Mouse (Mus musculus) midbrain, embryonic 12.5 days (tissue): ENCODE measurements around the gene Fgfr2. TPM values are rescaled to one million over a fixed set of nuclear protein-coding genes. Genes with fewer than 3 reads are reported as not detected.
"Not testable (repeated sequence)": the region's sequence is repeated elsewhere in the genome, so short reads cannot be mapped to it uniquely, and the experiment has no call there.

Experiments
- ATAC-seq: fragments of 200-750 bp; cut with Nextera tagmentation; 2 replicates; pipeline ENCODE4 v1.8.0; 2017; ENCODE audit warnings: low read depth, moderate TSS enrichment, moderate library complexity; ENCODE audit not compliant: low FRiP score
- H3K27ac ChIP-seq: fragments of 300-500 bp; sonication (generic); replicated peaks from 2 replicates; pipeline ENCODE4 v1.5.1; 2016; ENCODE audit warnings: mild to moderate bottlenecking
- H3K27me3 ChIP-seq: fragments of 300-500 bp; sonication (generic); 2 replicates; pipeline ENCODE4 v1.6.1; 2016; ENCODE audit warnings: mild to moderate bottlenecking
- H3K36me3 ChIP-seq: fragments of 300-500 bp; sonication (generic); 2 replicates; pipeline ENCODE4 v1.6.1; 2016
- H3K4me1 ChIP-seq: fragments of 300-500 bp; sonication (generic); 2 replicates; pipeline ENCODE4 v1.6.1; 2016
- H3K4me2 ChIP-seq: fragments of 300-500 bp; sonication (generic); replicated peaks from 2 replicates; pipeline ENCODE4 v1.6.1; 2016; ENCODE audit warnings: mild to moderate bottlenecking, moderate library complexity
- H3K4me3 ChIP-seq: fragments of 300-500 bp; sonication (generic); 2 replicates; pipeline ENCODE4 v1.5.1; 2016; ENCODE audit warnings: mild to moderate bottlenecking
- H3K9ac ChIP-seq: fragments of 300-500 bp; sonication (generic); replicated peaks from 2 replicates; pipeline ENCODE4 v1.6.1; 2016; ENCODE audit warnings: mild to moderate bottlenecking, moderate library complexity
- H3K9me3 ChIP-seq: fragments of 300-500 bp; sonication (generic); 2 replicates; pipeline ENCODE4 v1.6.1; 2016; ENCODE audit warnings: mild to moderate bottlenecking
- WGBS: fragments of 180-500 bp; shearing (Covaris S2); methylation state at CpG from one replicate; pipeline ENCODE4 v1.1.7; 2016; 5-methylcytosine and 5-hydroxymethylcytosine counted together
- polyA plus RNA-seq: library from polyadenylated mRNA; unstranded; fragments of >200 nt; fragmentation: Nextera tagmentation; extraction: Ambion mirVana; gene quantifications from 2 replicates; pipeline ENCODE4 v1.2.1, GENCODE M21; 2016

Fgfr2 gene
- polyA plus RNA-seq, 1 experiment from 2014 or later = 96.5 TPM

GRCm38 (mm10) chr7:131465117-131465601 lies 1658.0 kb downstream of the Fgfr2 start:
- ATAC-seq = peak; percentile 74
- no peak overlapping the region for H3K4me3 ChIP-seq
- WGBS = 7% methylated on average over 3 of the region's 3 CpGs
- no peaks in the 10 kb centered on the region for H3K36me3 ChIP-seq
- no peak overlapping the region for H3K9ac ChIP-seq
- peaks cover 42% of the 10 kb centered on the region for H3K27me3 ChIP-seq
- peaks cover 21% of the 10 kb centered on the region for H3K4me1 ChIP-seq
- peaks cover 5% of the 10 kb centered on the region; the same call in 1 of the 2 replicates for H3K9me3 ChIP-seq
- H3K4me2 ChIP-seq = peak overlapping the region; percentile 9; the same call in 1 of the 2 replicates
- H3K27ac ChIP-seq = 0 out of 2 replicates have a peak overlapping the region, but pooled peaks have one; percentile 61

- 94% methylated on average over 5 of the region's 5 CpGs for WGBS
- H3K4me3 ChIP-seq = no peak overlapping the region
- no peaks in the 10 kb centered on the region for H3K36me3 ChIP-seq
- no peak overlapping the region for H3K27ac ChIP-seq
- no peak for ATAC-seq
- 0 out of 2 replicates have a peak, but pooled peaks cover 2% of the 10 kb centered on the region for H3K9me3 ChIP-seq
- no peak overlapping the region for H3K9ac ChIP-seq
- no peaks in the 10 kb centered on the region for H3K27me3 ChIP-seq
- H3K4me1 ChIP-seq = no peaks in the 10 kb centered on the region
- H3K4me2 ChIP-seq = no peak overlapping the region
Measured at GRCm38 (mm10) chr7:131456714-131457113, 1666.4 kb downstream of the Fgfr2 start.

GRCm38 (mm10) chr7:131437051-131437450 lies 1686.1 kb downstream of the Fgfr2 start:
- no peak overlapping the region for H3K27ac ChIP-seq
- WGBS = 60% methylated on average over 3 of the region's 3 CpGs
- 0 out of 2 replicates have a peak, but pooled peaks cover 8% of the 10 kb centered on the region for H3K36me3 ChIP-seq
- no peak for ATAC-seq
- no peaks in the 10 kb centered on the region for H3K4me1 ChIP-seq
- no peak overlapping the region for H3K4me3 ChIP-seq
- H3K27me3 ChIP-seq = no peaks in the 10 kb centered on the region
- H3K9ac ChIP-seq = no peak overlapping the region
- no peak overlapping the region for H3K4me2 ChIP-seq
- no peaks in the 10 kb centered on the region for H3K9me3 ChIP-seq

GRCm38 (mm10) chr7:131434276-131434675 lies 1688.9 kb downstream of the Fgfr2 start:
- no peaks in the 10 kb centered on the region for H3K4me1 ChIP-seq
- H3K27me3 ChIP-seq = no peaks in the 10 kb centered on the region
- ATAC-seq = no peak
- no peaks in the 10 kb centered on the region for H3K9me3 ChIP-seq
- H3K4me2 ChIP-seq = no peak overlapping the region
- WGBS = 89% methylated on average over 1 of the region's 1 CpGs
- H3K36me3 ChIP-seq = peaks cover 14% of the 10 kb centered on the region
- H3K9ac ChIP-seq = no peak overlapping the region
- no peak overlapping the region for H3K27ac ChIP-seq
- no peak overlapping the region for H3K4me3 ChIP-seq

- WGBS = 10% methylated on average over 1 of the region's 1 CpGs
- Histone ChIP-seq H3K36me3 (peaks cover 20% of the 10 kb centered on the region), H3K4me3 (no peak overlapping the region), H3K27ac (no peak overlapping the region), H3K4me2 (no peak overlapping the region), H3K27me3 (no peaks in the 10 kb centered on the region), H3K4me1 (no peaks in the 10 kb centered on the region), H3K9me3 (no peaks in the 10 kb centered on the region), H3K9ac (no peak overlapping the region)
- ATAC-seq = no peak
Measured at GRCm38 (mm10) chr7:131432244-131432643, 1690.9 kb downstream of the Fgfr2 start.

GRCm38 (mm10) chr7:131427331-131427730 lies 1695.8 kb downstream of the Fgfr2 start:
- no peak for ATAC-seq
- no peak overlapping the region for H3K4me3 ChIP-seq
- no peaks in the 10 kb centered on the region for H3K4me1 ChIP-seq
- no peaks in the 10 kb centered on the region for H3K9me3 ChIP-seq
- 87% methylated on average over 5 of the region's 5 CpGs for WGBS
- H3K9ac ChIP-seq = no peak overlapping the region
- no peak overlapping the region for H3K27ac ChIP-seq
- H3K36me3 ChIP-seq = peaks cover 31% of the 10 kb centered on the region
- no peak overlapping the region for H3K4me2 ChIP-seq
- no peaks in the 10 kb centered on the region for H3K27me3 ChIP-seq

GRCm38 (mm10) chr7:131424912-131425311 lies 1698.2 kb downstream of the Fgfr2 start:
- H3K36me3 ChIP-seq = peaks cover 17% of the 10 kb centered on the region; the same call in 1 of the 2 replicates
- no peaks in the 10 kb centered on the region for H3K4me1 ChIP-seq
- no peaks in the 10 kb centered on the region for H3K27me3 ChIP-seq
- ATAC-seq = no peak
- H3K27ac ChIP-seq = no peak overlapping the region
- H3K4me3 ChIP-seq = no peak overlapping the region
- 86% methylated on average over 2 of the region's 2 CpGs for WGBS
- no peaks in the 10 kb centered on the region for H3K9me3 ChIP-seq
- no peak overlapping the region for H3K4me2 ChIP-seq
- no peak overlapping the region for H3K9ac ChIP-seq

GRCm38 (mm10) chr7:131417605-131418004 lies 1705.5 kb downstream of the Fgfr2 start:
- Histone ChIP-seq H3K9me3 (no peaks in the 10 kb centered on the region), H3K36me3 (no peaks in the 10 kb centered on the region), H3K9ac (no peak overlapping the region), H3K27me3 (no peaks in the 10 kb centered on the region), H3K27ac (no peak overlapping the region), H3K4me1 (no peaks in the 10 kb centered on the region), H3K4me3 (no peak overlapping the region), H3K4me2 (no peak overlapping the region)
- no peak for ATAC-seq

- not testable (repeated sequence) for H3K9ac ChIP-seq, H3K4me1 ChIP-seq, H3K27ac ChIP-seq, H3K4me3 ChIP-seq, ATAC-seq, H3K9me3 ChIP-seq, H3K4me2 ChIP-seq, H3K36me3 ChIP-seq, H3K27me3 ChIP-seq
Measured at GRCm38 (mm10) chr7:131416742-131417141, 1706.4 kb downstream of the Fgfr2 start.

- no peaks in the 10 kb centered on the region for H3K9me3 ChIP-seq
- H3K27ac ChIP-seq = no peak overlapping the region
- no peak overlapping the region for H3K4me2 ChIP-seq
- no peak overlapping the region for H3K9ac ChIP-seq
- H3K4me1 ChIP-seq = peaks cover 17% of the 10 kb centered on the region
- H3K4me3 ChIP-seq = no peak overlapping the region
- no peaks in the 10 kb centered on the region for H3K36me3 ChIP-seq
- no peaks in the 10 kb centered on the region for H3K27me3 ChIP-seq
- WGBS = 76% methylated on average over 2 of the region's 2 CpGs
- no peak for ATAC-seq
Measured at GRCm38 (mm10) chr7:131411941-131412270, 1711.2 kb downstream of the Fgfr2 start.

- H3K27me3 ChIP-seq = no peaks in the 10 kb centered on the region
- H3K4me1 ChIP-seq = peaks cover 17% of the 10 kb centered on the region
- no peaks in the 10 kb centered on the region for H3K9me3 ChIP-seq
- no peak overlapping the region for H3K27ac ChIP-seq
- H3K9ac ChIP-seq = peak overlapping the region; percentile 37
- 69% methylated on average over 10 of the region's 10 CpGs for WGBS
- H3K4me2 ChIP-seq = peak overlapping the region; percentile 76
- ATAC-seq = no peak
- no peaks in the 10 kb centered on the region for H3K36me3 ChIP-seq
- H3K4me3 ChIP-seq = peak overlapping the region; percentile 98
Measured at GRCm38 (mm10) chr7:131411221-131411940, 1711.8 kb downstream of the Fgfr2 start.

GRCm38 (mm10) chr7:131410416-131411058 lies 1712.6 kb downstream of the Fgfr2 start, which contains the start of the genes Ikzf5 and Acadsb:
Gene Ikzf5 (minus strand): TSS chr7:131410521.
Gene Acadsb (plus strand): TSS chr7:131410601.
- under 1% methylated on average over 42 of the region's 42 CpGs for WGBS
- ATAC-seq = peak; percentile 97
- no peaks in the 10 kb centered on the region for H3K36me3 ChIP-seq
- no peaks in the 10 kb centered on the region for H3K27me3 ChIP-seq
- peak within 1 kb of the TSS; percentile 75 for H3K27ac ChIP-seq
- H3K9ac ChIP-seq = peak within 1 kb of the TSS; percentile 86
- H3K9me3 ChIP-seq = no peaks in the 10 kb centered on the region
- peaks cover 17% of the 10 kb centered on the region for H3K4me1 ChIP-seq
- H3K4me2 ChIP-seq = peak within 1 kb of the TSS; percentile 76
- peak within 1 kb of the TSS; percentile 98 for H3K4me3 ChIP-seq
